Mouse (Mus musculus) CH12.LX (cell line): Measurements from ENCODE around the gene Map4k3.

ENCODE experiments used
- BHLHE40 ChIP-seq: IDR thresholded peaks from 2 replicates; pipeline ENCODE4 v1.6.1; 2011; ENCODE audit warnings: mild to moderate bottlenecking, low read depth, low read length, improper control_type of control experiment
- ELF1 ChIP-seq: IDR thresholded peaks from 2 replicates; pipeline ENCODE4 v1.6.1; 2014; ENCODE audit warnings: low read depth, mild to moderate bottlenecking, inconsistent platforms, low read length, improper control_type of control experiment
- JUND ChIP-seq: conservative IDR thresholded peaks from 2 replicates; pipeline ENCODE4 v1.6.1; 2011; ENCODE audit warnings: low read depth, low read length, improper control_type of control experiment
- MAFK ChIP-seq: IDR thresholded peaks from 2 replicates; pipeline ENCODE4 v1.6.1; 2011; ENCODE audit warnings: low read length, improper control_type of control experiment; ENCODE audit not compliant: insufficient replicate concordance
- MAX ChIP-seq: IDR thresholded peaks from 2 replicates; pipeline ENCODE4 v1.6.1; 2011; ENCODE audit warnings: low read length, improper control_type of control experiment
- PAX5 ChIP-seq: IDR thresholded peaks from 2 replicates; pipeline ENCODE4 v1.6.1; 2012; ENCODE audit warnings: low read length, inconsistent platforms, mixed read lengths
- POLR2A ChIP-seq: IDR thresholded peaks from 2 replicates; pipeline ENCODE4 v1.6.1; 2011; ENCODE audit warnings: low read depth, mild to moderate bottlenecking, improper control_type of control experiment, low read length
- TBP ChIP-seq: conservative IDR thresholded peaks from 2 replicates; pipeline ENCODE4 v1.6.1; 2011; ENCODE audit warnings: low read depth, low read length, improper control_type of control experiment
- UBTF ChIP-seq: IDR thresholded peaks from 2 replicates; pipeline ENCODE4 v1.6.1; 2012; ENCODE audit warnings: low read depth, mild to moderate bottlenecking, inconsistent platforms, low read length, improper control_type of control experiment, moderate library complexity
- USF2 ChIP-seq: conservative IDR thresholded peaks from 2 replicates; pipeline ENCODE4 v1.6.1; 2011; ENCODE audit warnings: low read depth, low read length, improper control_type of control experiment
- ZMIZ1 ChIP-seq: IDR thresholded peaks from 2 replicates; pipeline ENCODE4 v1.6.1; 2012; ENCODE audit warnings: low read depth, mild to moderate bottlenecking, inconsistent platforms, low read length, improper control_type of control experiment

- TF ChIP-seq POLR2A (no peak), USF2 (no peak), PAX5 (no peak), JUND (no peak), BHLHE40 (no peak), MAX (no peak), MAFK (no peak), TBP (no peak), ZMIZ1 (no peak), ELF1 (no peak), UBTF (no peak)
Measured at GRCm38 (mm10) chr17:80763065-80763681, 34.9 kb upstream of the Map4k3 start.
